Mouse (Mus musculus) induced T-regulatory cell, adult 2 months (primary cell): ENCODE measurements at regions not wholly inside any gene's neighbourhood (a gene's known extent, or its start where the extent isn't known, plus 50 kb on each side); places are given as distances from the start of the nearest gene placed in this dataset.

Experiments used
- DNase-seq: peaks from one replicate; pipeline ENCODE4 v3.0.0-alpha.2; 2012; ENCODE audit warnings: low read depth

- no peak for DNase-seq
Observed at GRCm38 (mm10) chr16:66257921-66258320, 442.9 kb downstream of the Vgll3 start.

GRCm38 (mm10) chr16:66268987-66269386, 453.9 kb downstream of the Vgll3 start:
- no peak for DNase-seq

GRCm38 (mm10) chr16:66276635-66277034, 461.6 kb downstream of the Vgll3 start:
- DNase-seq = peak; percentile 1
